Mouse (Mus musculus) ES-Bruce4 (cell line): ENCODE measurements at regions not wholly inside any gene's neighbourhood (a gene's known extent, or its start where the extent isn't known, plus 50 kb on each side); places are given as distances from the start of the nearest gene placed in this dataset.

Experiments used
- CTCF ChIP-seq: IDR thresholded peaks from one replicate; pipeline ENCODE4 v1.8.1; 2011; ENCODE audit warnings: low read depth, low read length
- EP300 ChIP-seq: IDR thresholded peaks from 2 replicates; pipeline ENCODE4 v1.6.1; 2011; ENCODE audit warnings: low read depth, low read length; ENCODE audit not compliant: insufficient read depth
- POLR2A ChIP-seq: IDR thresholded peaks from one replicate; pipeline ENCODE4 v1.8.1; 2011; ENCODE audit warnings: low read length; ENCODE audit not compliant: insufficient read depth

DNA sequence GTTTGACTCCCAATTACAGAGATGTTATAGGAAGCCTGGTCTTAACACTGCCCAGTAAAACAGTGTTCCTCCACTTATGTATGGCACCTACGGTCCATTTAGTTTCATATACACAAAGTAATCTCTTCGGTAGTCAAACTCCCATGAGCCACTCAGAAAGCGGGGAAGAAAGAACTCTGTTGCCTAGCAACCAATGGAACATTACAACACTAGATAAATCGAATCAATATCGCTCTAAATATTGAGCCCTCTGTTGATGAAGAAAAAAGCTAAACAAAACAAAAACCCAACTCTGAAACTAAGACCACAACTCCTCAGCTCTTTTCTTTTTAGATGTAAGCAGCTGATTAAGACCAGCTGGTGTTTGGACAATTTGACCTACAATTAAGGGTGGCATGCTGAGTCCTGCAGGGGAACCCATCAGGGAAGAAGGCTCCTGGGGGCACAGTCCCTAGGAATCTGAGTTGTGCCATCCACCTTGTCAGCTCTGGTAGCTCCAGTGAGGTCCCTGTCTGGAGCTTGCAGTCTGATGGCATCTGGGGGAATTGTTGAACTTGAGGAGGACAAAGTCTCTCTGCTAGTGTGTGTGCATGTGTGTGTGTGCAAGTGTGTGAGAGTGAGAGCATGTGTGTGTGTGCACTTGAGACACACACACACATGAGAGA lies 315.8 kb upstream of the Auts2 start:
- TF ChIP-seq EP300: no peak
- no peak for TF ChIP-seq CTCF
- no peak for TF ChIP-seq POLR2A
